Mouse (Mus musculus) G1E-ER4 (cell line): ENCODE results near the gene Dusp28. TPM values are rescaled to one million over a fixed set of nuclear protein-coding genes. Genes with fewer than 3 reads are reported as not detected.

Experiments used
- GATA1 ChIP-seq: IDR thresholded peaks from one replicate; pipeline ENCODE4 v1.8.0; 2012; ENCODE audit warnings: low read length, inconsistent platforms
- polyA plus RNA-seq: library from polyadenylated mRNA; stranded (reverse); fragments of >175 nt; gene quantifications from 2 replicates; pipeline ENCODE4 v1.2.3, GENCODE M21; 2012

The Dusp28 gene
- polyA plus RNA-seq, 1 experiment, result 21.0 TPM

DNA sequence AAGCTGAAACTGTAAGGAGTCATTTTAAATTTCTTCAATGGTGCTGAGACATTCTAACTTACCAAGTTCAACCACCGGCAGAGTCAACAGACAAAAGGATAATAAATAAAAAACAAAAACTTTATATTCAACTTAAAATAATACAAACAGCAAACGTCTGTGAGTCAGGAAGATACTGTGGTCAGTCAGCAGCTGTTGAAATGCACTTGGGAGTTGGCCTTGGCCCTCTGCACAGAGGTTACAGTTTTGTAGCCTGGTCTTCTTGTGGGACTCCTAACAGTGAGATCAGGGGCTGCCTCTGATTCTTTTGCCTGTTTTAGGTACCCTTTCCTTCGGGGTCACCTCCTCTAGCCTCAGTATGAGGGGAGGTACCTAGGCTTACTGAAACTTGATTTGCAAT, 12.9 kb upstream of the Dusp28 start:
- no peak for TF ChIP-seq GATA1

DNA sequence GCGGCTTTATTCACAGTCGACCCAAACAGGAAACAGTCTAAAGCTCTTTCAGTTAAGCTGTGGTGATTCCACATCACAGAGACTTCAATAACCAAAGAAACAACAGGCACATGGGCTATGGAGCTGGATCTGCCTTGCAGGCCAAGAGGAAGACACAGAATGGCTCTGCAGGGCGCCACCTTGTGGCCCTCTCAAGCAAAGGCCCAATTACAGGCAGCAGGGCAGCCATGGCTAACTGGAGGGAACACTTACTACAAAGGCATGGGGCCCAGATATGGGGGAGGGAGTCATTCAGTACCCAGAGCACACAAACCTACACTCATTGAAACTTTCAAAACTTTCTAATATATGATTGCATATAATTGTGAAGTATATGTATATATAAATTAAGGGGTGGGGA, 11.7 kb upstream of the Dusp28 start:
- TF ChIP-seq GATA1, result no peak

DNA sequence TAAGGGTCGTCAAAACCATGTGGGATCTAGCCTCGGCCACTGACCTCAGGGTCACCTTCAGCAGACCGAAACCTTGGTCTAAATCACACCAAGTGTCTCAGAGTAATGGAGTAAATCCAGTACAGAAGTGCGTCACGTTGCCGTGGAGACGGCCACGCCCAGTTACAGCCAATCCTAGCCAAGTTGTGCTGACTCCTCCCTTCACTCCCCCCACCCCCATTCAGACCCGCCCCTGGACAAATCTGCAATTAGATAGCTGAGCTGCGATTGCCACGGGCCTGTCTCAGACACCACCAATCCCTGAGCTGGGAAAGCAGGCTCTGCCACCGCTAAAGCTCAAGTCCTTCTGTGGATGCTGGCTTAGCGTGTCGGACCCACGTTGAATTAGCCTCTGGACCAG, 4.0 kb upstream of the Dusp28 start, which contains the start of gene Ankmy1:
Ankmy1 (minus strand) TSS at position 121 of the 400 bp plus-strand sequence.
- TF ChIP-seq GATA1, result no peak

DNA sequence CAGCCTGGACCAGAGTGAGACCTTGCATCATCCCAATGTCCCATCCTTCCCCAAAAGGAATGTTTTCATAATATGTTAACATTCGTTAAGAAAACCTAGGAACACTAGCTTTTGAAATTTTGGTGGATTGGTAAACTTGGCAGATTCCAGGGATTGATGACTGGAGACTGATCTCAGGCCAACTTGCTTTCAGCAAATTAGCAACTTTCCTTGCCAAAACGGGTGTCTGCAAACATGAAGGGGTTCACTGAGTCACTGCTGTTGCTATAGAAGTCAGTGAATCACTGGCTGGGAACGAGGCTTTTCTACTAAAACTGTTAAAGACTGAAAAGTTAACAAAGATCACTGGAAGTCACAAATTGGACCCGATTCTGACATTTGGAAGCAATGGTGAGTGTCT, 3.2 kb upstream of the Dusp28 start:
- no peak for TF ChIP-seq GATA1

DNA sequence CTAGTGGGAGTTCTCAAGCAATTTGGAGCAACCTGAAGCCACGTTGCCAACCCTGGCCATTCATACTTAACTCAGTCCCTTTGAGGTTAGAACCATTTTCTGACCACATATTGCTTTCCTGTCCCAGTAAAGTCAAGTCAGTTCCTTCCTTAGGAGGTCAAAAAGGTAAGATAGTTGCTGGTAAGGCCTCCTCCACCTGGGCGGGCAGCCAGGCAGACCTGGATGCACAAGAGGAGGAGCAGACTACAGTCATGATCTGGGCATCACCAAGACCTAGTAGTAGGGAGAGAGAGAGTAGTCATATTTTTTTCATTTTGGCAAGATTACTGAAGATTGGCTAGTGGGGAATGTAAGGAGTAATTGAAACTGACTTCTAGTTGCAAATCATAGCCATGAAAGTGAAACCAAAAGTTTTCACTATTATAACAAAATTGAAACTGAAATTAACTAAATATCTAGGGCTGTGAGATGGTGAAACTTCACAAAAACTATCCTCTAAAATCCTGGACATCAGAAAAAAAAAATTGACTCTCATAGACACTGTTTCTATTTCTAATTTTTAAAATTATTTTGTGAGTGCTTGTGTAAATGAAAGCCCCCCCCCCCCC, 974 bp upstream of the Dusp28 start:
- no peak for TF ChIP-seq GATA1

DNA sequence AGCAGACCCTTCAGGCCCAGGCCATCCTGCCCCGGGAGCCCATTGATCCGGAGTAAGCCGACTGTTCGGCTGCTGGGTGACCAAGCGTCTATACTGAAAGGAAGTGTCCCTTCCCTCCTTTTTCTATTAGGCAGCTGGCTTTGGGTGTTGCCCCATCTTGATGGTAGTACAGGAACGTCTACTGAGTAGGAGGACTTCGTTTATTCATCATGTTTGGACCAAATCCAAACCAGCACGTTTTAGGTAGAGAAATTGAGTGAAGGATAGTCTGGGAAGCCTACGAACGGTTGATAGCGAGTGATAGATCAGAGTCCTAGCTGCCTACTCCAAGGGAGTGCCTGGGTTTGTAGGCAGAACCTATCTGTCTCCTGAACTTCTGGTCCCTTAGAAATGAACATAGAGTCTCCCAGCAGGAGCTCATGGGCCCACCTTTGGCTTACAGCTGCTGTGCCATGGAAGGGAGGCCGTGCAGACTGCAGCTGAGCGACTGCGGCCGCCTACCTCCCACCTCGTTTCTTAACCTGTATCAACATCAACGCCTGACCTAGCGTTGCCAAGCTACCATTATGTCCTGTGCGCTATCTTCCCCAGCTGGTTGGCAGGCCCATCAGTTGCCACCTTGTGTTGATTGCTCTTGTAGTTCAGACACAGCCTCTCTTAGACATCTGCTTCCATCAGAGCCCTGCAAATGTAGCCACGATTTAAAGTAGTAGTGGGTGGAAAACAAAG, 1.0 kb downstream of the Dusp28 start:
- no peak for TF ChIP-seq GATA1

DNA sequence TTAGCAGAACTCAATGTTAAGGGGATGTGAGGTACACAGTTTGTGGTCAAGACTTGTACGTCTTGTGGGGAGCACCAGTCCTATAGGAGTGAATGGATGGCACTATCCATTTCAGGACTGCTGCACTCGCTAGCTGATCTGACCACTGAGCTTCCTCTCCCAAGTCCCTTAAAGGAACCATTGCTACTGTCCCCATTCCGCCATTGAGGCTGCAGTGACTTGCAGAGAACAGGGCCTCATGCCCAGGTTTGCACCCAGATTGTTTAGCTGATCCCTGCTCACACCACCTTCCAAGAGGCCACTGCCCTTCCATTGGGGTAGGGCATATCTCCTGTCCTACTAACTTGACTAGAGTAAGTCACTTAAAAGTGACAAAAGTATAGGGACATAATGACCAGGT, 1.9 kb downstream of the Dusp28 start:
- TF ChIP-seq GATA1, result no peak

DNA sequence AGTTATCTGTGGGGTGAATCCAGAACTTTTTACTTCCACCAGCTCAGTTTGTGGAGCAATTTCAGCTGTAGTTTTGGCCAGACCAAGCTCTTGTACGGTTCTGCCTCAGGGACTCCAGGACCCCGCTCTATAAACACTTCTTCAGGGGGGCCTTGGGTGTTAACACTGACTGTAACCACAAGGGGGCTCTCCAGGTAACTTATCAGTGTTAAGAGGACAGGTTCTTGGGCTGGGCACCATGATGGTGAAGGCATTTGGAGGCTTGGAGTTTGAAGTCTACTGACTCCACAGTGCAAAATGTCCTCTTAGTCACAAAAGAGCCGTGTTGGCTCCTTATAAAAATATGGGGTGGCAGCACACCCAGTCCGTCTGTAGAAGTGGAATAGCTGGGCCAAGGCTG, 2.3 kb downstream of the Dusp28 start:
- TF ChIP-seq GATA1, result no peak

DNA sequence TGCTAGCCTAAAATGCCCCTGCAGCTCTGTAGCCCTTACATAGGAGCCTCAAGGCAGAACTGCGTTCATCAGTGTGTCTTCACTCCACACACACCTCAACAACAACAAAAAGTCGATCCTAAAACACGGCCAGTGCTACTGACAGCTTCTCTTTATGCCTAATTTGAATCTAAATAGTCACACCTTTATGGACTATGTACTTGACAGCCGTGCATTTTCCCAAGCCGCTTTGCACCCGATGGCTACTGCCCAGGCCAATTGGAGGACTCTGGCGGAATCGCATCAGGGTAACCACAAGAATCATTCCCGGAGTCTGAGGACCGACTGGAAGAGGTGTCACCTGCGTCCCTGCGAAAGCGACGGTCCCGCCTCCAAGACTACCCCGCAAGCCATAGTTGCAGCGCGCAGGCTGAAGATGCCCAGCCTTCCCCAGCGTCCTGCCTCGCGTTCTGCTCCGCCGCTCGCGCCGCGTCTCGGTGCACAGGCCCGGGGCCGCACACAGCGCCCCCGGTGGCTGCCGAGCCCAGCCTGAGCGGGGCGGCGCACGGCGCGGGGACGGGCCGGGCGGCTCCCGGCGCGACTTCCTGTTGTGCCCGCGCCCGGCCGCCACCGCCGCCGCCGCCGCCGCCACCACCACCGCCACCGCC, 3.6 kb downstream of the Dusp28 start, which contains the start of gene Rnpepl1:
Rnpepl1 (plus strand) TSS at position 545 of the 647 bp plus-strand sequence.
- no peak for TF ChIP-seq GATA1

DNA sequence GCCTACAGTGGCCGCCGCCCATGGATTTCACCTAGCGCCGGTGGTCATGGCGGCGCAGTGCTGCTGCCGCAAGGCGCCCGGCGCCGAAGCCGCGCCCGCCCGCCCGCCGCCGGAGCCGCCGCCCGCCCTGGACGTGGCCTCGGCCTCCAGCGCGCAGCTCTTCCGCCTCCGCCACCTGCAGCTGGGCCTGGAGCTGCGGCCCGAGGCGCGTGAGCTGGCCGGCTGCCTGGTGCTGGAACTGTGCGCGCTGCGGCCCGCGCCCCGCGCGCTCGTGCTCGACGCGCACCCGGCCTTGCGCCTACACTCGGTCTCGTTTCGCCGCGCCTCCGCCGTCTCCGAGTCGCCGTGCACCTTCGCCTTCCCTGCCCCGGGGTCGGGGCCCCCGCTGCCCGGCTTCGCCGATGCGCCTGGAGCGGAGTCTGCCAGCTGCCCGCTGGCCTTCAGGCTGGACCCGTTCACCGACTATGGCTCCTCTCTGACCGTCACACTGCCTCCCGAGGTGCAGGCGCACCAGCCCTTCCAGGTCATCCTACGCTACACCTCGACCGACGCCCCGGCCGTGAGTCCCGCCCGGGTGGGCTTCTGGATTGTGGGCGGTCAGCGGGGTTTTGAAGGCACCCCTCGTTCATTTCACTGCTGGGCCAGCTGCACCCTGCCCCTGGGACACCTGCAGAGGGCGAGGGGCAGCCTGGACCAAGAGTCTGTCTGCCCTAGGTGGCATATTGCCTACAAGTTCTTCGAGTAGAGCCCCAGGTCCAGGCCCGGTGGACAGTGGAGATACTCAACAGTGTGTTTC, 4.3 kb downstream of the Dusp28 start:
- TF ChIP-seq GATA1, result no peak

DNA sequence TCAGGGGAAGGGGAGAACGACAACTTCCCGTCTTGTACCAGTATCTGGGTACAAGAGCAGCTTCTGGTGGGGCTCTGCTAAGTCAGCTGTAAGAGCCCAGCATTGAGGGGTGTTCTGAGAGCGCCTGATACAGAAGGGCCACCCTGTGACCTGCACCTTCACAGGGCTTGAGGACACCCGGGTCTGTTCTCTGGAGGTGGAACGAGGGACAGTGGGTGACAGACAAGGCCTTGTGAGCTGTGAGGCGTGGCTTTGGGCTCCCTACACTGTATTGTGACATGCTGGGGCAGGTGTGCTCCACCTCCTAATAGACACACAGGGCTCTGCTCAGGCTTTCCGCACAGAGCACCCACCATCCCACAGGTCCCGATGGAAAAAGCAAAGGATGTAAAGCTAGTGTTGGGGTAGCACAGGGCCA, 4.9 kb downstream of the Dusp28 start:
- no peak for TF ChIP-seq GATA1

DNA sequence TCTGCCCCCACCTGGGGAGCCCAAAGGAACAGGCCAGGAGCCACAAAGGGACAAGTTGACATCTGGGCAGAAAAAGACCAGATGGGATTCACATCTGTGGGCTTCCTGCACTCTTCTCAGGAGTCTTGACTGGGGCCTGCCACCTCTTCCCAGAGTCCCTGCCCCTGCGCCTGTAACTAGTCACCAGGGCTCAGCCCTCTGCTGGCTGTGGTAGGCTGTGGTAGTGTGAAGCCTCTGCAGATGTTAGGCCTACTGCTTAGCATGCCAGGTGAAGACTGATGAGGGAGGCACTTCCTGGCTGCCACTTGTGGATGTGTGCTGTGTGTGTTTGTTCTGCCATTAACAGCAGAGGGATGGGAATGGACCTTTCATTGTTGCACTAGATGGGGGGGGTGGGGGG, 5.5 kb downstream of the Dusp28 start:
- TF ChIP-seq GATA1, result no peak

DNA sequence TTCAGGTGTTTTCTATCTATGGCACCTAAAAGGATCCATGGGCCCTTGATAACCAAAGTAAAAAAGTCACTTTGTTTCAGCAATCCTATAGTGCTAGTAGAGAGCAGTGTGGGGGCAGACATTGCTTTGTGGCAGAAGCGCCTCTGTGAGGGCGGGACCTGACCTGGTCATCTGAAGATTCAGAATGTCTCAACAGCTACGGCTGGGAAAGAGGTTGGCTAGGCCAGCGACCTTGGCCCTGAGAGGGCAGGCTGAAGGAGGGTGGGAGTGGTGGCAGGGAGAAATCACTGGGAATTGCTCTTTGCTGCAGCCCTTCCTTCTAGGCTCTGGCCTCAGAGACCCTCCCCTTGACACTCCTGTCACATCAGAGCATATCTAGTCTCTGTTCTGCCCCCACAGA, 7.5 kb downstream of the Dusp28 start:
- no peak for TF ChIP-seq GATA1

DNA sequence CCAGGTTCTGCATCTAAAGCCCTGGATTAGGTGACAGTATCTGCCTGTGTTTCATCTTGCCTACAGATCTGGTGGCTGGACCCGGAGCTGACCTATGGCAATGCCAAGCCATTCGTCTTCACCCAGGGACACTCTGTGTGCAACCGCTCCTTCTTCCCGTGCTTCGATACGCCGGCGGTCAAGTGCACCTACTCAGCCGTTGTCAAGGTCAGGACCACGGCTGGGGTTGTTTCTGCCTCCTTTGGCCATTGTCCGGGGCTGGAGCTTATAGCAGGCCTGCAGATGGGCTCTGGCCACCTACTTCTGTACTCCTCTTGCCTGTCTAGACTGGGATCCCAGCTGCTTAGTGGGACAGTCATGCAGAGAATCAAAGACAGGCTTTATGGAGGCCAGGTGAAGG, 8.2 kb downstream of the Dusp28 start:
- TF ChIP-seq GATA1, result no peak

DNA sequence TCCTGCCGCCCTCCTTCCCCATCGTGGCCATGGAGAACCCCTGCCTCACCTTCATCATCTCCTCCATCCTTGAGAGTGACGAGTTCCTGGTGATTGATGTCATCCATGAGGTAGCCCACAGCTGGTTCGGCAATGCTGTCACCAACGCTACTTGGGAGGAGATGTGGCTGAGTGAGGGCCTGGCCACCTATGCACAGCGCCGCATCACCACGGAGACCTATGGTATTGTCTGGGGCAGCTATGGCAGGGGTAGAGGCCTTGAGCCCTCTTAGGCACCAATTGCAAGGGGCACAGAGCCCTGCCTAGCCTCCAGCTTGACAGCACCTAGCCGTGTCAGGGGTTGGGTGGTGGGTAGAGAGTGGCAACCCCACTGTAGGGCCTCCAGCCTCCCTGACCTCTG, 9.9 kb downstream of the Dusp28 start:
- no peak for TF ChIP-seq GATA1

DNA sequence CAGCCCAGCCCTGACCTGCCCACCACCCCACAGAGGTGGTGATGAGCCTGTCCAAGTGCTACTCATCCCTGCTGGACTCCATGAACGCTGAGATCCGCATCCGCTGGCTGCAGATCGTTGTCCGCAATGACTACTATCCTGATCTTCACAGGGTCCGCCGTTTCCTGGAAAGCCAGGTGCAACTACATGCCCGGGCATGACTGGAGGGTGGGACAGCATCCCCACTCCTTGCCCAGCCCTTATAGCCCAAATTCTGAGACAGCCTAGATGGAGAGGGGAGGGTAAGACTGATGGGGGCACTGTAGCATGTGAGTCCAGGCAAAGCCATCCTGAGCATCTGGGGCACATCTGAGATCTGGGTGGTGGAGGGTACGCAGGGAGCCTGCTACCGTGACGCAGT, 12.4 kb downstream of the Dusp28 start:
- TF ChIP-seq GATA1, result no peak
